Mouse (Mus musculus): ENCODE data around the gene Tmem253. TPM values are rescaled to one million over a fixed set of nuclear protein-coding genes. Genes with fewer than 3 reads are reported as not detected.

Gene Tmem253
- polyA plus RNA-seq, 1 experiment from 2014 or later: 0.23 TPM

- Histone ChIP-seq H3K27ac (replicated peaks) (no peak overlapping the region), H3K27me3 (no peaks in the 10 kb centered on the region), H3K4me1 (replicated peaks) (no peaks in the 10 kb centered on the region), H3K36me3 (replicated peaks) (no peaks in the 10 kb centered on the region), H3K9ac (no peak overlapping the region), H3K4me3 (replicated peaks) (no peak overlapping the region), H3K4me2 (no peak overlapping the region), H3K9me3 (replicated peaks) (no peaks in the 10 kb centered on the region)
- WGBS (ENCODE audit: insufficient replicate concordance): 48% methylated on average over 4 of the region's 4 CpGs
- ATAC-seq (ENCODE audit: insufficient read depth): no peak
These were observed 44.5 kb downstream of the Tmem253 start for GRCm38 (mm10) chr14:52059982-52060381.

GRCm38 (mm10) chr14:52060800-52061199 lies 45.3 kb downstream of the Tmem253 start:
- Histone ChIP-seq H3K4me3 (replicated peaks) (no peak overlapping the region), H3K36me3 (replicated peaks) (no peaks in the 10 kb centered on the region), H3K27me3 (no peaks in the 10 kb centered on the region), H3K9me3 (replicated peaks) (no peaks in the 10 kb centered on the region), H3K27ac (replicated peaks) (no peak overlapping the region), H3K4me2 (no peak overlapping the region), H3K4me1 (replicated peaks) (no peaks in the 10 kb centered on the region), H3K9ac (no peak overlapping the region)
- no peak for ATAC-seq (ENCODE audit: insufficient read depth)
- 78% methylated on average over 1 of the region's 1 CpGs for WGBS (ENCODE audit: insufficient replicate concordance)

GRCm38 (mm10) chr14:52061798-52062197 lies 46.3 kb downstream of the Tmem253 start:
- Histone ChIP-seq H3K4me2 (no peak overlapping the region), H3K4me1 (replicated peaks) (no peaks in the 10 kb centered on the region), H3K9ac (no peak overlapping the region), H3K9me3 (replicated peaks) (no peaks in the 10 kb centered on the region), H3K36me3 (replicated peaks) (no peaks in the 10 kb centered on the region), H3K4me3 (replicated peaks) (no peak overlapping the region), H3K27ac (replicated peaks) (no peak overlapping the region), H3K27me3 (no peaks in the 10 kb centered on the region)
- no peak for ATAC-seq (ENCODE audit: insufficient read depth)
- 71% methylated on average over 8 of the region's 8 CpGs for WGBS (ENCODE audit: insufficient replicate concordance)

GRCm38 (mm10) chr14:52066135-52066534 lies 50.7 kb downstream of the Tmem253 start:
- no peak for ATAC-seq (ENCODE audit: insufficient read depth)
- 50% methylated on average over 4 of the region's 4 CpGs for WGBS (ENCODE audit: insufficient replicate concordance)
- H3K36me3 ChIP-seq (replicated peaks): peaks cover 6% of the 10 kb centered on the region

More at GRCm38 (mm10) chr14:52066135-52066534, 50.7 kb downstream of the Tmem253 start:
- Histone ChIP-seq H3K27me3 (no peaks in the 10 kb centered on the region), H3K4me3 (replicated peaks) (no peak overlapping the region), H3K4me1 (replicated peaks) (no peaks in the 10 kb centered on the region), H3K9ac (no peak overlapping the region), H3K9me3 (replicated peaks) (no peaks in the 10 kb centered on the region), H3K27ac (replicated peaks) (no peak overlapping the region), H3K4me2 (no peak overlapping the region)

Other genes with a start within 250 kb of the Tmem253 start
- gene Ang4, start 242.1 kb upstream of the Tmem253 start, polyA plus RNA-seq (2015; fragmentation: Nextera tagmentation; extraction: Ambion mirVana): not detected in 2 replicates
- not detected in 2 replicates for gene AY358078, start 215.6 kb upstream of the Tmem253 start, polyA plus RNA-seq (2015; fragmentation: Nextera tagmentation; extraction: Ambion mirVana)
- gene Ear6, start 162.0 kb upstream of the Tmem253 start, polyA plus RNA-seq (2015; fragmentation: Nextera tagmentation; extraction: Ambion mirVana): 6.1 and 12.4 TPM in 2 replicates
- gene Mettl17, start 130.8 kb upstream of the Tmem253 start, polyA plus RNA-seq (2015; fragmentation: Nextera tagmentation; extraction: Ambion mirVana): 12.3 and 13.6 TPM in 2 replicates
- gene Slc39a2, start 122.8 kb upstream of the Tmem253 start, polyA plus RNA-seq (2015; fragmentation: Nextera tagmentation; extraction: Ambion mirVana): 0.08 and 0.09 TPM in 2 replicates
- gene Ndrg2, start 101.5 kb upstream of the Tmem253 start, polyA plus RNA-seq (2015; fragmentation: Nextera tagmentation; extraction: Ambion mirVana): 39.7 and 47.6 TPM in 2 replicates
- gene Tppp2, start 97.2 kb upstream of the Tmem253 start, polyA plus RNA-seq (2015; fragmentation: Nextera tagmentation; extraction: Ambion mirVana): not detected in 2 replicates
- gene Rnase13, start 92.9 kb upstream of the Tmem253 start, polyA plus RNA-seq (2015; fragmentation: Nextera tagmentation; extraction: Ambion mirVana): not detected in 2 replicates
- 14.0 and 16.3 TPM in 2 replicates for gene Arhgef40, start 30.9 kb upstream of the Tmem253 start, polyA plus RNA-seq (2015; fragmentation: Nextera tagmentation; extraction: Ambion mirVana)
- gene Zfp219, start 5.1 kb downstream of the Tmem253 start, polyA plus RNA-seq (2015; fragmentation: Nextera tagmentation; extraction: Ambion mirVana): 9.0 and 10.9 TPM in 2 replicates
- not detected in 2 replicates for gene Olfr221, start 26.8 kb downstream of the Tmem253 start, polyA plus RNA-seq (2015; fragmentation: Nextera tagmentation; extraction: Ambion mirVana)
- gene Hnrnpc, start 88.4 kb downstream of the Tmem253 start, polyA plus RNA-seq (2015; fragmentation: Nextera tagmentation; extraction: Ambion mirVana): 215 and 238 TPM in 2 replicates
- gene Rpgrip1, start 95.0 kb downstream of the Tmem253 start, polyA plus RNA-seq (2015; fragmentation: Nextera tagmentation; extraction: Ambion mirVana): 37.6 and 39.5 TPM in 2 replicates
- gene Supt16, start 181.8 kb downstream of the Tmem253 start, polyA plus RNA-seq (2015; fragmentation: Nextera tagmentation; extraction: Ambion mirVana): 28.8 and 30.5 TPM in 2 replicates
- gene Chd8, start 242.1 kb downstream of the Tmem253 start, polyA plus RNA-seq (2015; fragmentation: Nextera tagmentation; extraction: Ambion mirVana): 8.3 and 10.2 TPM in 2 replicates

All from liver, embryonic 15.5 days (tissue).